Mouse (Mus musculus) lung, embryonic 15.5 days (tissue): ENCODE results near the gene Pmpca. TPM values are rescaled to one million over a fixed set of nuclear protein-coding genes. Genes with fewer than 3 reads are reported as not detected.

ENCODE experiments used
- ATAC-seq: fragments of 200-750 bp; cut with Nextera tagmentation; 2 replicates; pipeline ENCODE4 v1.8.0; 2017; ENCODE audit warnings: moderate number of reproducible peaks, borderline replicate concordance; ENCODE audit not compliant: low FRiP score, low TSS enrichment; ENCODE audit errors: extremely low read depth
- H3K27ac ChIP-seq: fragments of 300-500 bp; sonication (generic); 2 replicates; pipeline ENCODE4 v1.5.1; 2015; ENCODE audit warnings: moderate library complexity, mild to moderate bottlenecking, inconsistent platforms
- H3K27me3 ChIP-seq: fragments of 300-500 bp; sonication (generic); 2 replicates; pipeline ENCODE4 v1.6.1; 2015; ENCODE audit warnings: inconsistent platforms
- H3K36me3 ChIP-seq: fragments of 300-500 bp; sonication (generic); 2 replicates; pipeline ENCODE4 v1.6.1; 2015; ENCODE audit warnings: inconsistent platforms
- H3K4me1 ChIP-seq: fragments of 300-500 bp; sonication (generic); 2 replicates; pipeline ENCODE4 v1.6.1; 2015; ENCODE audit warnings: inconsistent platforms
- H3K4me2 ChIP-seq: fragments of 300-500 bp; sonication (generic); 2 replicates; pipeline ENCODE4 v1.6.1; 2015; ENCODE audit warnings: inconsistent platforms, mild to moderate bottlenecking, moderate library complexity
- H3K4me3 ChIP-seq: fragments of 300-500 bp; sonication (generic); 2 replicates; pipeline ENCODE4 v1.5.1; 2015; ENCODE audit warnings: mild to moderate bottlenecking, inconsistent platforms
- H3K9ac ChIP-seq: fragments of 300-500 bp; sonication (generic); 2 replicates; pipeline ENCODE4 v1.6.1; 2015; ENCODE audit warnings: inconsistent platforms
- H3K9me3 ChIP-seq: fragments of 300-500 bp; sonication (generic); 2 replicates; pipeline ENCODE4 v1.6.1; 2016; ENCODE audit warnings: inconsistent platforms
- WGBS: fragments of 180-500 bp; shearing (Covaris S2); methylation state at CpG from one replicate; pipeline ENCODE4 v1.1.7; 2015; 5-methylcytosine and 5-hydroxymethylcytosine counted together
- polyA plus RNA-seq: library from polyadenylated mRNA; unstranded; fragments of >200 nt; fragmentation: Nextera tagmentation; extraction: Ambion mirVana; gene quantifications from 2 replicates; pipeline ENCODE4 v1.2.1, GENCODE M21; 2015

Pmpca gene
- polyA plus RNA-seq, 1 experiment from 2014 or later = 99.7 TPM

- ATAC-seq = peak; percentile 25; the same call in 1 of the 2 replicates
- peaks cover 19% of the 10 kb centered on the region for H3K4me1 ChIP-seq
- no peaks in the 10 kb centered on the region for H3K9me3 ChIP-seq
- H3K9ac ChIP-seq = no peak overlapping the region
- no peaks in the 10 kb centered on the region for H3K27me3 ChIP-seq
- no peaks in the 10 kb centered on the region for H3K36me3 ChIP-seq
- H3K4me2 ChIP-seq = no peak overlapping the region
- H3K27ac ChIP-seq = no peak overlapping the region
- H3K4me3 ChIP-seq = no peak overlapping the region
- 43% methylated on average over 7 of the region's 7 CpGs for WGBS
Observed at GRCm38 (mm10) chr2:26356678-26357077, 32.5 kb upstream of the Pmpca start.

DNA sequence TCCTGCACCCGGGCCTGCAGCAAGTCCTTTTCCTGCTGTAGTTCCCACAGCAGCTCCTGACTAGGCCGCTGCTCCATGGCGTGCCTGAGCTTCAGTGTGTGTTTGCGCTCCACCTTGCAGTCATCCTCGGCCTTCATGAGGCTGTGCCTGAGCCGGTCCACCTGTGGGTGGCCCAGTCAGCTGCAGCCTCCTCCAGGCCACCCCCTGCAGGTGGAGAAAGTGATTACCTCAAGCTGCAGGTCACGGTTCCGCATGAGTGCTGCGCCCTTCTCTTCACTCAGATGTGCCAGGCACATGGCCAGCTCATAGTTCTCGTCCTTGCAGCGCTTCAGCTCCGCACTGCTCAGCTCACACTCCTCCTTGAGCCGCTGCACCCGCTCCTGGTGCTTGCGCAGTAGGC lies 31.7 kb upstream of the Pmpca start:
- no peak overlapping the region; the same call in 1 of the 2 replicates for H3K9ac ChIP-seq
- no peaks in the 10 kb centered on the region for H3K9me3 ChIP-seq
- WGBS = 46% methylated on average over 15 of the region's 15 CpGs
- no peak overlapping the region; the same call in 1 of the 2 replicates for H3K27ac ChIP-seq
- no peaks in the 10 kb centered on the region for H3K36me3 ChIP-seq
- ATAC-seq = no peak
- H3K4me2 ChIP-seq = no peak overlapping the region
- no peak overlapping the region for H3K4me3 ChIP-seq
- no peaks in the 10 kb centered on the region for H3K27me3 ChIP-seq
- H3K4me1 ChIP-seq = peaks cover 16% of the 10 kb centered on the region

DNA sequence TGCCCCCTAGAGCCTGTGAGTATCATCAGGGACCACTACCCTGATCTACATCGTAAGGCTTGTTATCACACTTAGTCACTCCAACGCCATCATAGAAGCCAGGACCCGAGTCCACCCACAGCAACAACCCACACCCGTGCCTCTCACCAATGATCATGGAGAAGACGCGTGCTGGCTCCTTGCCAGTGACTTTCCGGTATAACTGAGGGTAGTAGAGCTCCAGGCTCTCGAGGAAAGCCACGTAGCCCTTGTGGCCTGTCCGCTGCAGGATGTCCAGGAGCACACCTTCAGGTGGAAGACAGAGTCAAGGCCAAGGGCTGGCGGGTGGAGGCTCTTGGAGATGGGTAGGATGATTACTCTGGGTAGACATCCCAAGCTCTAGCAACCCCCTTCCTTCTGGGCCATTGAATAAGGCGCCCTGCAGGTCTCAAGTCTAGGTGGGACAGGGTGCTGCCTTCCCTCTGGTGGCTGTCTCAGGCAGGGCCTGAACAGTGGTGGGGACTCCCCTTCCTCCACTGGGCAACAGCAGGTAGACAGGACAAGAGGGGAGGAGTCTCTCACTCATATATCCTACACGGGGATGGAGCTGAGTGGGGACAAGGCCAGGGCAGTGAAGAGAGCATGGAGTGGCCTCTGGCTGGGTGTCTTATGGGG lies 30.3 kb upstream of the Pmpca start:
- H3K4me1 ChIP-seq = peaks cover 10% of the 10 kb centered on the region
- no peak for ATAC-seq
- H3K9me3 ChIP-seq = no peaks in the 10 kb centered on the region
- no peak overlapping the region for H3K4me3 ChIP-seq
- H3K27me3 ChIP-seq = no peaks in the 10 kb centered on the region
- H3K9ac ChIP-seq = no peak overlapping the region
- no peak overlapping the region for H3K4me2 ChIP-seq
- 77% methylated on average over 13 of the region's 13 CpGs for WGBS
- H3K27ac ChIP-seq = no peak overlapping the region
- peaks cover 4% of the 10 kb centered on the region; the same call in 1 of the 2 replicates for H3K36me3 ChIP-seq

GRCm38 (mm10) chr2:26359983-26360382 lies 29.2 kb upstream of the Pmpca start:
- Histone ChIP-seq H3K9ac (no peak overlapping the region), H3K9me3 (no peaks in the 10 kb centered on the region), H3K36me3 (peaks cover 10% of the 10 kb centered on the region; the same call in 1 of the 2 replicates), H3K27ac (no peak overlapping the region), H3K4me2 (no peak overlapping the region), H3K4me1 (peaks cover 16% of the 10 kb centered on the region), H3K4me3 (no peak overlapping the region), H3K27me3 (no peaks in the 10 kb centered on the region)
- WGBS = 73% methylated on average over 6 of the region's 6 CpGs
- ATAC-seq = no peak

GRCm38 (mm10) chr2:26360772-26361171 lies 28.4 kb upstream of the Pmpca start, which contains the start of gene Card9:
TSS of gene Card9 (minus strand) at chr2:26360918.
- Histone ChIP-seq H3K9me3 (no peaks in the 10 kb centered on the region), H3K4me3 (no peak within 1 kb of the TSS), H3K27me3 (no peaks in the 10 kb centered on the region), H3K4me2 (no peak within 1 kb of the TSS), H3K36me3 (peaks cover 16% of the 10 kb centered on the region), H3K4me1 (peaks cover 24% of the 10 kb centered on the region), H3K27ac (no peak within 1 kb of the TSS), H3K9ac (no peak within 1 kb of the TSS)
- 25% methylated on average over 3 of the region's 3 CpGs for WGBS
- no peak for ATAC-seq

DNA sequence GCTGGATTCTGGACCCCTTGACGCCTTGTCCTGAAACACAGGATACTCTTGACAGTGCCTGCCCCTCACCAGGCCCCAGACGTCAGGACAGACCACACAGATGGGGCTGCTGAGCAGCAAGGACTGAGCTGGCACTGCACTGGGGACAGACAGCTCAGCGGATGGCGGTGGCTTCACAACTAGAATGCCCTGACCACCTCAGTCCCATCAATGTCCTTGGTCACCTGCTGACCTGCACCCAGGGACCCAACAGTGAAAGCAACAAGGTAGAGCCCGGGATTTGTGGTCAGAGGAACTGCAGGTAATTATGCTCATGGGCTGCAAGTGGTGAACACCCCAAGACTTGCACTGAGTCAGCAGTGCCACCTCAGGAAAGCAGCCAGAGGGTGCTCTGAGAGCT lies 26.1 kb upstream of the Pmpca start:
- no peak overlapping the region for H3K4me3 ChIP-seq
- no peaks in the 10 kb centered on the region for H3K27me3 ChIP-seq
- 78% methylated on average over 5 of the region's 5 CpGs for WGBS
- peaks cover 37% of the 10 kb centered on the region for H3K36me3 ChIP-seq
- no peaks in the 10 kb centered on the region for H3K9me3 ChIP-seq
- peaks cover 14% of the 10 kb centered on the region for H3K4me1 ChIP-seq
- no peak for ATAC-seq
- H3K27ac ChIP-seq = no peak overlapping the region
- no peak overlapping the region for H3K4me2 ChIP-seq
- no peak overlapping the region for H3K9ac ChIP-seq

DNA sequence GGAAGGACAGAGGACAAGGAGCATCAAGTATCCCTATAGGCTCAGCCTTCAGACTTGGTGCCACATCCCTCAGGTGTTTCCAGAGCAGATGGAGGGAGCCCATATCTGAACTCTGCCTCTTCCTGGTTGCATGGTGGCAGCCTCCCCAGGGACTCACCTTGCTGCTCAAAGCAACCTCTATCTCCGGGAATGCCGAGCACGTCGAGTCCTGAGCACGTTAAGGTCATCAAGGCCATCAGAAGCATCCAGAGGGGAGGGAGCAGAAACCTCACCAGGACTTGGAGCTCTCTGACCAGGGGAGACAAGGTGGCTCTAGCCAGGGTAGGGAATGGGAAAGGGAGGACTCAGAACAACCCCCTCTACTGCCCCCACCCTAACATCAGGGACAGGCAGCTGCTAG lies 25.7 kb upstream of the Pmpca start:
- ATAC-seq = no peak
- H3K27ac ChIP-seq = no peak overlapping the region
- WGBS = 46% methylated on average over 5 of the region's 5 CpGs
- H3K4me2 ChIP-seq = no peak overlapping the region
- H3K36me3 ChIP-seq = peaks cover 42% of the 10 kb centered on the region
- H3K9ac ChIP-seq = no peak overlapping the region
- peaks cover 14% of the 10 kb centered on the region for H3K4me1 ChIP-seq
- no peak overlapping the region for H3K4me3 ChIP-seq
- H3K27me3 ChIP-seq = no peaks in the 10 kb centered on the region
- no peaks in the 10 kb centered on the region for H3K9me3 ChIP-seq

DNA sequence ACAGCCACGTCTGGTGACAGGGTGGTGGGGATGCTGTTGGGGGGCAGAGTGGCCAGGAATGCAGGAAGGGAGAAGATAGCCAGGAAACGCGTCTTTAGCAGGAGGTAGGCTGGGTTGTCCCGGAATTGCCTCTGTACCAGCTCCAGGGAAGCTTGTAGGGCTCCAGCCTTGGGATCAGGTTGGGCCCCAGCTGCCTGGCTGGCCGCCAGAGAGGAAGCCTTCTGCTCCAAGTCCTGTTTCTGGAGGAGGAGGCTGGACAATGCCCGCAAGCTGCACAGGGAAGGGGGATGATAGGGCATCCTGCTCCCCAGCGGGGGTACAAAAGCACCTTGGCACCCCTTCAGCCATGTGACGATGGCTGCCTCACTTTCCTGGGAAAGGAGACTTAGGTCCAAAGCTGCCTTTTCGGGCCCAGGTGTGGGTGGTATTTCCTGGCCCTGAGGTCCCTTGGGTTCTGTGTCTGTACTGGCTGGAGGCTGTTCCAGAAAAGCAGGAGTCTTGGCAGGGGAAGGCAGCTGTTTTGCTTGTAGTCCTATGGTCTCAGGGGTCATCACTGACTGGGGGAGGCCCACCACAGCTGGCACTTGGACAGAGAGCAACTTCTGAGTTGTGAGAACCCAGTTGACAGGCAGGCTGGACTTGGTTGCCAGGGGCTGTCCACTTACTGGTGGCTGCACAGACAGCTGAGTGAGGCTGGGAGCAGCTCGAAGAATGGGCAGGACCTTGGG lies 24.2 kb upstream of the Pmpca start:
- peak; percentile 50; the same call in 1 of the 2 replicates for ATAC-seq
- Histone ChIP-seq H3K27me3 (no peaks in the 10 kb centered on the region), H3K27ac (peak overlapping the region; percentile 48), H3K4me3 (no peak overlapping the region), H3K4me2 (no peak overlapping the region), H3K9ac (no peak overlapping the region), H3K4me1 (peaks cover 14% of the 10 kb centered on the region), H3K9me3 (no peaks in the 10 kb centered on the region), H3K36me3 (peaks cover 56% of the 10 kb centered on the region)
- WGBS = 59% methylated on average over 10 of the region's 10 CpGs

DNA sequence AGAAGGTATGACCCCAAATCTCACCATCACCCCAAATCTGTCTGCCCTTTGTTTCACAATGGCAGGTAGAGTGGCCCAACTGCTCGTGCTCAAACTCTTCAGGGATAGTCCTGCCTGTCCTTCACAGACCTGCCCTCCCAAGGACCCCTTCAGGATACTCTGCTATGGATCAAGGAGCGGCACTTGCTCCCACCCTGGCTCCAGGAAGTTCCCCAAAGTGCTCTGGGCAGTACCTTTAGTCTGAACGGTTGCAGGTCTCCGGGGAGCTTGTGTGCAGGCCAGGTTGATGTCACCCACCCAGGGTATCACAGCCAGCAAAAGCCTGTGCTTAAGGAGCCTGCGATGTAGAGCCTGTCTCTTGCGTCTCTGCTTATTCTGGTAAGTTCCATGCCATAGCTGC lies 21.2 kb upstream of the Pmpca start:
- Histone ChIP-seq H3K9ac (no peak overlapping the region), H3K4me1 (peaks cover 14% of the 10 kb centered on the region), H3K36me3 (peaks cover 82% of the 10 kb centered on the region), H3K4me2 (no peak overlapping the region), H3K27me3 (no peaks in the 10 kb centered on the region), H3K4me3 (no peak overlapping the region), H3K27ac (no peak overlapping the region), H3K9me3 (no peaks in the 10 kb centered on the region)
- ATAC-seq = no peak
- 91% methylated on average over 6 of the region's 6 CpGs for WGBS

DNA sequence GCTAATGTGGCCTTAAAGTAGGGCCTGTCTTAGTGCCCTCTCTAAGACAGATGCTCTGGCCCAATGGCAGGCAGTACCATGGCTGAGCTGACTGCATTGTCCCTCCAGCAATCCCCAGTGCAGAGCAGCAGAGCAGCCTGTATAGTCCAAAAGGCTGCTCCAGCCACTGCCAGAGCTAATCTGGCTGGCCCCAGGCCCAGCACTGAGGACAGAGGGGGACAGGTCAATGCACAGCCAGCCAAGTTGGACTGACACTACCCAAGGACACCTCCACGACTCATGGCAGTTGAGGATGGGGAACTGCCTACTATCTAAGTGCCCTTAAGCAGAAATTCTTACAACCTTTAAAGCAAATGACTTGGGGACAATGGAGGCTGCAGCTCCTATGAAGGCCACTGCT lies 20.6 kb upstream of the Pmpca start:
- ATAC-seq = no peak
- H3K9ac ChIP-seq = no peak overlapping the region
- WGBS = 85% methylated on average over 1 of the region's 1 CpGs
- H3K36me3 ChIP-seq = peaks cover 87% of the 10 kb centered on the region
- peaks cover 14% of the 10 kb centered on the region for H3K4me1 ChIP-seq
- H3K4me3 ChIP-seq = no peak overlapping the region
- H3K27ac ChIP-seq = no peak overlapping the region
- no peaks in the 10 kb centered on the region for H3K9me3 ChIP-seq
- no peak overlapping the region for H3K4me2 ChIP-seq
- H3K27me3 ChIP-seq = no peaks in the 10 kb centered on the region

GRCm38 (mm10) chr2:26372396-26372795 lies 16.7 kb upstream of the Pmpca start:
- WGBS = 94% methylated on average over 8 of the region's 8 CpGs
- Histone ChIP-seq H3K27ac (no peak overlapping the region), H3K27me3 (no peaks in the 10 kb centered on the region), H3K4me1 (no peaks in the 10 kb centered on the region), H3K4me3 (no peak overlapping the region), H3K36me3 (peaks cover 95% of the 10 kb centered on the region), H3K4me2 (no peak overlapping the region), H3K9me3 (no peaks in the 10 kb centered on the region), H3K9ac (no peak overlapping the region)
- ATAC-seq = no peak

GRCm38 (mm10) chr2:26380131-26380771 lies 8.9 kb upstream of the Pmpca start, which contains the start of gene Snapc4:
TSS of gene Snapc4 (minus strand) at chr2:26380653.
- H3K36me3 ChIP-seq = peaks cover 67% of the 10 kb centered on the region
- WGBS = under 1% methylated on average over 38 of the region's 38 CpGs
- H3K9me3 ChIP-seq = no peaks in the 10 kb centered on the region
- H3K27ac ChIP-seq = peak within 1 kb of the TSS; percentile 25; the same call in 1 of the 2 replicates
- H3K4me3 ChIP-seq = peak within 1 kb of the TSS; percentile 78
- peak; percentile 95 for ATAC-seq
- H3K9ac ChIP-seq = peak within 1 kb of the TSS; percentile 71
- H3K4me2 ChIP-seq = peak within 1 kb of the TSS; percentile 89
- no peaks in the 10 kb centered on the region for H3K27me3 ChIP-seq
- peaks cover 4% of the 10 kb centered on the region for H3K4me1 ChIP-seq
